Mouse (Mus musculus): ENCODE results near the gene Hmgcs1.
A peak's percentile ranks its signal among the peaks of the same experiment; 100 is the strongest.
"Not testable (repeated sequence)": the region's sequence is repeated elsewhere in the genome, so short reads cannot be mapped to it uniquely, and the experiment has no call there.

The Hmgcs1 gene

DNA sequence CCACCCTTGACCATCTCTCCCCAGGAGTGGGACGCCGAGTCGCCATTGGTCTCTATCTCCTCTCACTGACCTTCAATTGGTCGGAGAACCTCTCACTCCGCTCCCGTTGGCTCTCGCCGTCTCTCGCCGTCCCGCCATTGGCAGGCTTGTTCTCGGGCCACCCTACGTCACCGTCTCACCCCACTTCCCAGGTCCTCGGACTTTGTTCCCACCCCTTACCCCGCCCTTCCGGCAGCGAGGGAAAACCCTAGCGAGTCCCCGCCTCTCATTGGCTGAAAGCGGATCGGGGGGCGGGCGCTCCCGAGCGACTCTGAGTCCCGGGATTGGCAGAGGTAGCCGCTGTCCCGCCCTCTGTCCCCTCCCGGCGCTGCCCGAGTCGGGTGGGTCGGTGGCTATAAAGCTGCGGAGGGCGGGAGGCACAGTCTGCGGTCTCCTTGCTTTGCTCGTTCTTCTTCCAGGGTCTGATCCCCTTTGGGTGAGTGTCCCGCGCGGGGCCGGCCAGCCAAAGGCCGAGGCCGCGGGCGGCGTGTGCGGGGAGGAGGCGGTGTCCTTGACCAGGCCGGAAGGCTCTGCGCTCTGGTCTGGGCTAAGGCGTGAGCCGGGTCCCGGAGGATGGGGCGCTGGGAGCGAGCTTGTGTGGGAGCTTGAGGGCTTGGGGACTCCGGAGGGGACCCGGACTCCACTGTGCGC is at the start of gene Hmgcs1:
Hmgcs1 (plus strand) TSS at position 341 of the 690 bp plus-strand sequence.
- ATAC-seq (ENCODE audit: insufficient number of reproducible peaks, low FRiP score, low TSS enrichment), result peak; percentile 100

DNA sequence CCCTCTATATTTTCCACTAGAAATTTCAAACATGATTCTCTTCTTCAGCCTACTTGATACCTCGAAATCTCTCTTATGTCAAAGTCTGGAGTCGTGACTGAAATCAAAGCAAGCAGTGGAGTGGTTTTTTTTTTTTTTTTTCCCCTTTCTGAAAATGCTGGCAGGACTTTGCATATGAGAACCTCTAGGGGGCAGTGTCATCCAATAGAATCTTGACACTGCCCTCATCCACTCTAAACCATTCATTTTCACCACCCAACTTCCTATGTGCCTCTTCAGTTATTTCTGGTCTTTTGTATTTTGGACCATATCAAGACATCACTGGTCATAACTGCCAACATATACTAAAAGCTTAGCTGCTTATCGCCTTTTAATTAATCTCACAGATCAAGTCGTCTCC is 49.7 kb upstream of the Hmgcs1 start:
- peak; percentile 70 for ATAC-seq (ENCODE audit: insufficient number of reproducible peaks, low FRiP score, low TSS enrichment)

DNA sequence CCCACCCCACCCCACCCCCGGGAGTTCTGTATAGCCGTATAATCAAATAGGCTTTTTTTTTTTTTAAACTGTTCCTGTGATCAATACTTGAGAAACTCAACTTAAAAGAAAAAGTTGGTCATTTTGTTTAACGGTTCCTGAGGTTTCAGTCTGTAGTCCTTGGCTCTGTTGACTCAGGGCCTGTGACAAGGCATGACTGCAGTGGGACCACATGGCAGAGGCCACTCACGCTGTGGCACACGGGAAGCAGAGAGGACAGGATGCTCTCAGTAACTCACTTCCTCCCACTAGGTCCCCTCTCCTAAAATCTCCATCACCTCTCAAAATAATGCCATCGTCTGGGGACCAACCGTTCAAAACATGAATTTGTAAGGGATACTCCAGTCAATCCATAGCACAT is 49.0 kb upstream of the Hmgcs1 start:
- no peak for ATAC-seq (ENCODE audit: insufficient number of reproducible peaks, low FRiP score, low TSS enrichment)

DNA sequence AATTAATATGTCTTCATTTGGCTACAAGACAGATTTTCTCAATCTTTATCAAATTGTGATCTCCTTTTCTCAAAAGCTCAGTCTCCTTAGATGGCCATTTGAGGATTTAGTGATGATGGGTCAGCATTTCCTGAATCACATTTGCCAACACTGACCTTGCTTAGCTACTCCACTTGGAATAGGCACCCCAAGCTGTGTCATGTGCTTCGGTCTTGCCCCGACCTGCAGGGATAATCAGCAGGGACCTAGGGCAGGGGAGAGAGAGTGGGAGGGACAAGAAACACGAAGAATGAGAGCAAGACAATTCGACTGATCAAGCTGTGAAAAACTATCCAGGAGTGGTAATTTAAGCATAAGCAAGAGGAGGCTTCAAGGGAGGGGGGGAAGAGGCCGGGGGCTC is 45.4 kb upstream of the Hmgcs1 start:
- no peak for ATAC-seq (ENCODE audit: insufficient number of reproducible peaks, low FRiP score, low TSS enrichment)

DNA sequence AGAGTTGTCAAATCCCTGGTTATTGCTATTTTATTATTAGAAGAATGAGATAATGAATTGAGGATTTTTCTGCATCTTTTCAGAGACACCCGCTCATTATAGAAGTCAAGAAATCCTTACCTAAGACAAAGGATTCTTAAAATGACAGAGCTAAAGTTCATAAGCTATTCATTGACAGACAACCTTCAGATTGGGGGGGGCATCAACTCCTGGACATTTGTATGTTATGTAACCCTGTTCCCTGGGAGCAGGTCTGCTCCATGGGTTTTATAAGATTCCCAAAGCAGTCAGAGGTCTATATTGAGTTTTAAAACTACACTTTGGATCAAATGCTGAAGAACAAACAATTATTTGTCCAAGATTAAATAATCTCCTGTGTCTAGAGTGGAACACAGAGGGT is 43.7 kb upstream of the Hmgcs1 start:
- ATAC-seq (ENCODE audit: insufficient number of reproducible peaks, low FRiP score, low TSS enrichment), result no peak

DNA sequence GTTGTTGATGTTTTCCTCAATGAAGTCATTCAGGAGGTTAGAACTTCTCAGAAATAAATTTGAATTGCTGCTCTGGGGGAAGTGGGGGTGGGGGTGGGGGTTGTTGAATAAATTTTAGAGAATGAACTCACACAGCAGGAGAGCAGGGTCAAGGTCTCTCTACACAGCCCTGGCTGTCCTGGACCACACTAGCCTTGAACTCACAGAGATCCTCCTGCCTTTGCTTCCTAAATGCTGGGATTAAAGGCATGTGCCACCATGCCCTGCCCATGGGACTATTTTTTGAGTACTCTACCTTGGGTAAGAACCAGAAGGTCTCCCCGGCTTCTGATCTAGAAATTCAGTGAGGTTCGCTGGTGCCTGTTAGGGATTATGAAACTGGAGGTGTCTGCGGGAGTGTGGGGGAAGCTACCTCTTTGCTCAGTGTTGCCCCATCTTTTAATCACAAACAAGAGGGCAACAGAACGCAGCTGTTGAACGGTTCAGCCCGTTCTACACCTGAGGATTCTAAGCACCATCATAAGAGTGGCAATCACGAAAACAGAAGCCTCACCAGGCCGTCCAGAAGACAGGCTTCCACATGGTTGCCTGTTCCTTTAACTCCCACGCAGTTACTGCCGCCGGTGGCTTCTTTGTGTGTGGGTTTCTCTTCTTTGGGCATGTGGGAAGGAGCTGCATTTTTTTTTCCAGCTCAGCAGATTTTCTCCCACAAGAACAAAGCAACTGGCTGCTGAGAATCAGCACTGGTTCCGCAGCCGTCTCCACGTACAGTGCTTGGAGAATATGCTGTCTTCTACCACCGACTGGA is 41.1 kb upstream of the Hmgcs1 start:
- ATAC-seq (ENCODE audit: insufficient number of reproducible peaks, low FRiP score, low TSS enrichment), result 0 out of 2 replicates have a peak, but pooled peaks have one; percentile 20

DNA sequence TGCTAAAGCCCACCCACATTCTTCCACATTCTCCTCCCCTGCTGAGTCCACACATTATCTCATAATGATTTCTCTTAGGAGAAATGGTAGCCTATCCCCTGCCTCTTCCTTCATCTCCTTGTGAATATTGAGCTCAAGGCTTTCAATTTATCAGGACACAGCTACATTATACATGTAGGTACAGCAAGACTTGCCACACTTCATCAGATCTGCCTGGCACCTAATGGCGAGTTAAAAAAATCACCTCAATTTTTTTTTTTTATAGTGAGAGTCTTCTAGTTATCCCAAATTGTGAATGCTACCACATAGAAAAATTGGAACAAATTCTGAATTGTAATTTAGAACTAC is 40.5 kb upstream of the Hmgcs1 start:
- no peak for ATAC-seq (ENCODE audit: insufficient number of reproducible peaks, low FRiP score, low TSS enrichment)

DNA sequence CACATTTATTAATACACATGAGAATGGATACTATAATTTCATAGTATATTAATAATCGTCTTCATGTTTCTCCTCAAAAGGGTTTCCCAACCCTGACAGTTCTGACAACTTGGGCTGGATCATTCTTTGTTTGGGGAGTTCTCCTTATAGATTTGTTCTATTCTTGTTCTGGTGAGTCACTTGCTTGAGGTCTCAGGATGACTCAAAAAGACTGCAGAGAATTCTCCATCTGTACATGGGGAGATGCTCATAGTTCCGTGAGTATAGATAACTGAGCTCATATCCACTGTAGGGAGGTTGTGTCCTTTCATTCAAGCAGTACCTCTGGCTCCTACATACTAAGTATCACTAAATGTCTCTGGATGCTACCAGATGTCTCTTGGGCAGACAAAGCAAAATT is 35.4 kb upstream of the Hmgcs1 start:
- no peak for ATAC-seq (ENCODE audit: insufficient number of reproducible peaks, low FRiP score, low TSS enrichment)

DNA sequence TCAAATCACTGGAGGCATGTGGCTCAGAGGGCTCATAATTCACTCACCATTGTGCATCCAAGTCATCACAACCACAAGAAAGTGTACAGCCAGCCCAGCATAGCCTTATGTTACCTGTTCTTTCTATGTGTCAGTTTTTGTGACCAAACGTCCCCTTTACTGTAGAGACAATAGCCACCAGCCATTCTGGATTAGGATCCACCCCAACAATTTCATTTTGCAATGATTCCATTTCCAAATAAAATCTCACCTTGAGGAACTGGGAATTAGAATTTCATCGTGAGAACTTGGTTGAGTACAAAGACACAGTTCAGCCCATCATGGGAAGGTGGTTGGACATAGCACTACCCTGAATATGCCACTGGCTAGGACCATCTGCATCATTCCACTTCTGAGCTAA is 33.9 kb upstream of the Hmgcs1 start:
- no peak for ATAC-seq (ENCODE audit: insufficient number of reproducible peaks, low FRiP score, low TSS enrichment)

DNA sequence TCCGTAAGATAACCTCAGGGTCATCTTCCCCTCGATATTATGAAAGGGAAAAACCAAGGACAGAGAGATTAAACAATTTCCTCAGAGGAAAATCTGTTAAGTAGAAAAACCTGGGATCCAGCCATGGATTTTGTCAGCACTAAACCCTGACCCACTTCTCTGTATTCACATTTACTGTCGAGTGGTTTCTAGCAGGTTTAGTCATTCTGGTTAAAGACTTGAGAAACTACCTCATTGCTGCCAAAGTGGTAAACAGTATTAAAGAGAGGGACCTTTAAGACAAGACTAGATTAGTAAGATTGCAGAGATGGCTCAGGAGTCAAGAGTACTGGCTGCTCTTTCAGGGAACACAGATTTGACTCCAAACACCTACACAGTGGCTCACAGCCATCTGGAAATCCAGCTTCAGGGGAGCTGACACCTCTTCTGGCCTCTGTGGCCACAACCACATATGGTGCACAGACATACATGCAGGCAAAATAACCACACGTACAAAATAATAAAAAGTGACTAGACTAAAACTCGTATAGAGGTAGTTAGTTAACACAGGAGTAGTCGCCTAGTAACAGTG is 33.2 kb upstream of the Hmgcs1 start:
- peak; percentile 88 for ATAC-seq (ENCODE audit: insufficient number of reproducible peaks, low FRiP score, low TSS enrichment)

DNA sequence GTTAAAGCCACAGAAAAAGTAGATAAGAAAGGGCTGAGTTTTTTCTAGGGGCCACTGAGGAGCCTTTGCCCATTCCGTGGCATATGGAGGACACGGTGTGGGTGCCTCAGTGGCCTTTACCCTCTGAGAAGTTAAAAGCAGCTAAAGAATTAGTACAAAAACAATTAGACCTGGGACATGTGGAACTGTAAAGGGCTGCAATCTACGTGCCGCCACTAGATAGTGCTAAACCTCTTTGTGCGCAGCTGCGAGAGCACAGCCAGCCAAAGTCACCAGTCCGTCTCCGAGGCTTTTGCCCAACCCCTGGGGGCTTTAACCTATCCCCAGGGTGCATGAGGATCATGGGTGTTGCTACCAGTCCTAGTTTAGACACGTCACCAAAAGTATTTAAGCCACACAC is 28.8 kb upstream of the Hmgcs1 start:
- ATAC-seq (ENCODE audit: insufficient number of reproducible peaks, low FRiP score, low TSS enrichment), result not testable (repeated sequence)

DNA sequence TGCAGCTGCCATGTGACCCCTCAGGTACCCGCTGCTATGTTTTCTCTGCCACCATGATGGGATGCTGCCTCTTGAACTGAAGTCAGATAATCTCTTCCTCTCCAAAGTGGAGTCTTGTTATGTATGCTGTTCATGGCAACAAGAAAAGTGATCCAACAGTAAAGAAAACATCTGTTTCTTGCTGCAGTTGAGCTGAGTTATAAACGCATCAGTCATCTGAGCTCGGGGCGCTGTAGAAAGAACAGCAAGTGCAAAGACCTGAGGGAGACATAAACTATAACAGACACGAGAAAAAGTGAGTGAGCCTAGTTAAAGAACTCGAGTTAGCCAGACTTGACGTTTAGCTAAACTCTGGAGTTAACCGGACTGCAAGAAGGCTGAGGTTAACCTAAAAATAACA is 11.4 kb upstream of the Hmgcs1 start:
- ATAC-seq (ENCODE audit: insufficient number of reproducible peaks, low FRiP score, low TSS enrichment), result no peak

DNA sequence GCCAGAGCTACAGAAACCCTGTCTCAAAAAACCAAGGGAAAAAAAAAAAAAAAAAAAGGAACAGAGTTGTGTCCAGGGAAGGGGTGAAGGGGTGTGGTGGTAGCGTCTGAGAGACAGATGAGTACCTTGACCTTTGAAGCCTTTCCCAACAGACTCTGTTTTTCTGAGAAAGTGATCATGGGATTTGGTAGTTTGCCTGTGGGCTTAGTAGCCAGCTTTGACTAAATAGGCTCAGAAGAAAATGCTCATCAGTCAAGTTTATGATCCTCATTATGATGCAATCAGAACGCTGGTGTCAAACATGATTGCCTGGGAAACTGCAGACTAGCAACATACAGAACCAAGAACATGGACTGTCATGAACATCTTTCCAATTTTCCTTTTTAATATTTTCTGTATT is 10.5 kb upstream of the Hmgcs1 start:
- no peak for ATAC-seq (ENCODE audit: insufficient number of reproducible peaks, low FRiP score, low TSS enrichment)

DNA sequence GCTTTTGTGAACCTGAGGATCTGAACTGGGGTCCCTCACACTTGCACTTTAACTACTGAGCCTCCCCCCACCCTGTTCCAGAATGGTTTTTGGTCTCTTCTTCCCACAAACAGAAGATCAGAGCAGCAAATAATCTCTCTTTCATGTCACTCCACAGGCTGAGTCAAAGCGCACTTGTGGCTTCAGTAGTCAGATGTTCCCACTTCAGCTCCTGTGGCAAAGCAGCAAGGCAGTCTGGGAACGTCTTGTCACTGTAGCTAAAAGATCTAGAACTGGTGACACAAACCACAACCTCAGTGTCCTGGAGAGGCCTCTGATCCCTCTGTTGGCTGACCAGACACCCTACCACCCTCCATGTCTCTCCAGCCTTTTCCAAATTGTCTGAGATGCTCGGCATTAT is 9.0 kb upstream of the Hmgcs1 start:
- ATAC-seq (ENCODE audit: insufficient number of reproducible peaks, low FRiP score, low TSS enrichment), result no peak

DNA sequence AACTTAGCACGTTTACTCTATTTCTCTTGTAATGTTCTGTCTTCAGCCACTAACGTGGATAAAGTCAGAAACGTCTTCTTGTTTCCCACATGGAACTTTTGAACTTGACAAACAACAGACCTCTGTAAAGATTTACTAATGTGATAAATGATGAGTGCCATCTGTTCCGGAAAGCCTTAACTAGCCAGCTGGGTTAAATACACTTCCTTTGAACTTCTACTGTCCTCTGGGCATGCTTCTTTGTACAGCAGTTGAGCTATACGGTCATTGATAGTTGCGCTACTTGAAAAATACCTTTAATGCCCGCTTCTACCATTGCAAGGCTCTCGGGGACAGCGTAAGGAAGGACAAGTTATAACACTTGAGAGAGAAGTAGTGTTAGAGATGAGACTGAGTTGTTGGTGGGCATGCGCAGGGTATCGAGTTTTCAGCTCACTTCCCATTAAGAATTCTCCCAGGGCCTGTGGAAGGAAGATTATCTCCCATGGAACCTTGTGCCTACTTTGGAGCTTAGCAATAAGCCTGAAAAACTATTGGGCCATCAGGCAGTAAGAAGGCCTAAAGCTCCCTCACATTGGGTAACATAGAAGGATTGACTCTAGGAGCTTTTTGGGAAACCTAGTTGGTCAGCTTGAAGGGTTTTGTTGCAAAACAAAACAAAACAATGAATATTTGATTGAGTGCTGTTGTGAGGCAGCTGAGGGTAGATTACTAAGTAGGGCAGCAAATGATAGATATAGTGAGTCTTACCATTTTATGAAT is 5.6 kb upstream of the Hmgcs1 start:
- ATAC-seq (ENCODE audit: insufficient number of reproducible peaks, low FRiP score, low TSS enrichment), result no peak

DNA sequence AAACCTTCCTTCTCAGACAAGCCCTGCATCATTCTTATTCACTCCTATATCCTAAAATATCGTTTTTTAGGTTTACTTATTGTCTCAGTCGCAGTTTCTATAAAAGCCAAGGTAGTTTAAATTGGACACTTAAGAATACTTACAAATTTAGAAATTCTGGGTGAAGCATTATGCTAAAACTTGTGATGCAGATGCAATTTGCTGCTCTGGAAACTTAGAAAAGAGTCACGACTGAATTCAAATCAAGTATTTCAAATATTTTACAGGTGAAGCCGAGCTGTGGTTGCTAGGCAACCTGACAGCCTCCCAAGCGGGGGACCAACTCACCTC is 505 bp upstream of the Hmgcs1 start:
- no peak for ATAC-seq (ENCODE audit: insufficient number of reproducible peaks, low FRiP score, low TSS enrichment)

DNA sequence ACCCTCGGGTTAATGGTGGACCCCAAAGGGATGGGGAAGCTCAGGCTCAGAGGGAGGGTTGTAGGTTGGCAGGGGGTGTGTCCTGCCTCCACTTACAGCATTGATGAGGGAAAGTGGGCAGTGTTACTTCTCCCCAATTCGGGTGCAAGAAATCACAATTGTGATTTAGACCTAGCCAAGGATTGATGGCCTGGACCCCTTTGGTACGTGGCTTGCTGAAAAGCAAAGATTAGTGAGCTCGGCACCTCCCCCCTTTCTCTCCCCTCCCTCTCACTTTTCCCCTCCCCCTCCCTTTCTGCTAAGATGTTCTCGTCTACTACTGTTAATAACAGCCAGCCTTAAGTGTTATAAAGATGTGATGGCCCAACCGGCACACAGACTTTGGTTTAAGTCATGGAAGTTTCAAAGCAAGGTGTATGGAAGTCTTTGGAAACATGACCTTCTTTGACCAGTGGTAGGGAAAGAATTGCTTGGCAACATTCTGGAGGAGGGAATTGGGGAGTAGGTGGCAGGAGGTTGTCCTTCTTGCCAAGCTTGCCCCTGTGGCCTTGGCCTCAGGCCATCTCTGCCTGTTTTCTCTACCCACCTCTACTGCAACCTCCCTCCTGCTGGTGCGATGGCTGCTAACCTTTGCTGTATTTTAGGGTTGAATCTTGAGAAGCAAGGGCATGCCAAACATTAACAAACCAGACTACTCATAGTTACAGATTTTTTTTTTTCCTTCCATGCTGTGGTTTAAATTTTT is 869 bp downstream of the Hmgcs1 start:
- ATAC-seq (ENCODE audit: insufficient number of reproducible peaks, low FRiP score, low TSS enrichment), result no peak

DNA sequence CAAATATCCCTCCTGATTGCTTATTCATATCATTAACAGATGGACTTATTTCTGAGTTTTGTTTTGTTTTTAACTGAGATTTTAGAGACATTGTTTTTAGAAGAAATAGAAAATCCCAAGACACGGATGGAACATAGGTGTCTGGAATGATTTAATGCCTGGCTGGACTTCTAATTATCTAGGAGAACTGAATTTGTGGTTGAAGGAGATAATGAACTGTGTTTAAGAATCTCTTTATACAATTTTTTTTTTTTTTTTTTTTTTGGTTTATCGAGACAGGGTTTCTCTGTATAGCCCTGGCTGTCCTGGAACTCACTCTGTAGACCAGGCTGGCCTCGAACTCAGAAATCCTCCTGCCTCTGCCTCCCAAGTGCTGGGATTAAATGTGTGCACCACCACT is 1.8 kb downstream of the Hmgcs1 start:
- not testable (repeated sequence) for ATAC-seq (ENCODE audit: insufficient number of reproducible peaks, low FRiP score, low TSS enrichment)

DNA sequence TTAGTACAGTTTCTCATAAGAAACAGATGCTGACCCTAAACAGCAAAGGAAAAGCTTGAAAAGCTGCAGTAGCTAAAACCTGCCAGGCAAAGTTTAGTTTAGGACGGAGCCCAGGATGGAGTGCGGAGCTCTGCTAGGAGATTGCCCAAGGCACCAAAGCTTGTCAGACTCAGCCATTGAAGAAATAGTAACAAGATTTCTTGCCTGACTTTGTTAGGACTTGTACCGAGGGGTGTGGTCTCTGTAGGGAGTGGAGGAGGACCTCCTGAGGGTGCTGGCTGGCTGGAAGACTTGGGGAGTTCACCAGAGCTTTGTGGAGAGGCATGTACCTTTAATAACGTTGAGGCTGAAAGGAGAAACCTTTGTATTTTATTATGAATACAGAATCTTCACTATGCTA is 5.5 kb downstream of the Hmgcs1 start:
- ATAC-seq (ENCODE audit: insufficient number of reproducible peaks, low FRiP score, low TSS enrichment), result no peak

DNA sequence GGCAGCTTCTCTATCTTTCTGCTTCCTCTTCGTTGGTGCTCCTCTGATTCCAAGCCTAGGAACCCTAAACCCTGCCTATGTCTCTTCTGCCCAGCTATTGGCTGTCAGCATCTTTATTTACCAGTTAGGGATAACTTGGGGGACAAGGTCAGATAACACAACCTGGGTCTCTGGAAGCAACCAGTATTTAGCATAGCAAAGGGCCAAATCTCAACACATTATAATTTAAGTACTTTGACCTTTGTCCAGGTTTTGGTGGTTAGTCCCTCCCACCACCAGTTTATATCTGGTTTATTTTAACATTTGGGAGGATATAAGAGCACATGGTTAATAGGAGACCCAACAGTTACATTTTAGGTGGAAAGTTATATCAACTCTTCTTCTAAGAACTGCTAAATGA is 6.3 kb downstream of the Hmgcs1 start:
- ATAC-seq (ENCODE audit: insufficient number of reproducible peaks, low FRiP score, low TSS enrichment), result no peak
